Mouse (Mus musculus): ENCODE measurements around the gene Zdhhc5. TPM values are rescaled to one million over a fixed set of nuclear protein-coding genes. Genes with fewer than 3 reads are reported as not detected.

The Zdhhc5 gene
- polyA plus RNA-seq, 1 experiment from 2014 or later: 15.2 TPM

DNA sequence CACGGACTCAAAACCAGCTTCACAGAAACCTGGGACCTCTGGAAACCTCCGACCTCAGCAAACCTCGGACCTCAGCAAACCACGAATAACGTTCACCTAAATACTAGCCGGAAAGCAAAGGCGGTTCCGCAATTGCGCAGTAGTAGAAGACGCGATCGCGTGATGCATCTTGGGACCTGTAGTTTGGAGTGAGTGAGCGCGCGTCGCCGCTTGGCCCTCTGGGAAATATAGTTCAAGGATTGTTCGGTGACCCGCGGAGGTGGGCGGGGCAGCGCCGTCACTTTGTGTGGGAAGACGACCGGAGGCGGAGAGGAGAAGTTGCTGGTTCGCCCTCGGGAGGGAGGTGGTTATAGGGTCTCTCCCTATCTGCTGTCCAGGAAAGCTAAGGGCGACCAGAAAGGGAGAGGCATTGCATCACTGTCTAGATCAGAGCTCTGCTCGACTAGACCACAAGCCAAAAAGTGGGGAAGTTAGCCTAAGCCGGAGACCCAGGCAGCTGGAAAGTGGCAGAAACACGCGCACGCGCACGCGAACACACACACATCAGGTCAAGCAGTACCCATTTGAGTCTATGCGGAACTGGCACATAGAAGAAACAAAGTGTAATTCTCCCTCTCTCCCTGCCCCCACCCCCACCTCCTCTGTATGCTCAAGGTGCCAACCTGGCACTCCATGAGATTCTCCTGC lies 12.3 kb upstream of the Zdhhc5 start, which contains the start of gene Clp1:
Clp1 (minus strand) TSS at position 179 of the 687 bp plus-strand sequence.
- WGBS: under 1% methylated on average over 39 of the region's 39 CpGs
- Histone ChIP-seq H3K27me3 (replicated peaks; ENCODE audit: control insufficient read depth, insufficient read depth, low read length) (no peaks in the 10 kb centered on the region), H3K4me3 (ENCODE audit: low read length) (peak within 1 kb of the TSS; percentile 51), H3K4me2 (ENCODE audit: low read length) (peak within 1 kb of the TSS; percentile 94), H3K27ac (ENCODE audit: low read depth, low read length) (peak within 1 kb of the TSS; percentile 63), H3K4me1 (ENCODE audit: control insufficient read depth, insufficient read depth, low read depth, low read length) (peaks cover 23% of the 10 kb centered on the region), H3K36me3 (ENCODE audit: control insufficient read depth, insufficient read depth, low read length) (peaks cover 8% of the 10 kb centered on the region), H3K9me3 (ENCODE audit: control insufficient read depth, low read length) (no peaks in the 10 kb centered on the region), H3K9ac (ENCODE audit: low read depth, low read length) (peak within 1 kb of the TSS; percentile 55)
- peak; percentile 97 for ATAC-seq

DNA sequence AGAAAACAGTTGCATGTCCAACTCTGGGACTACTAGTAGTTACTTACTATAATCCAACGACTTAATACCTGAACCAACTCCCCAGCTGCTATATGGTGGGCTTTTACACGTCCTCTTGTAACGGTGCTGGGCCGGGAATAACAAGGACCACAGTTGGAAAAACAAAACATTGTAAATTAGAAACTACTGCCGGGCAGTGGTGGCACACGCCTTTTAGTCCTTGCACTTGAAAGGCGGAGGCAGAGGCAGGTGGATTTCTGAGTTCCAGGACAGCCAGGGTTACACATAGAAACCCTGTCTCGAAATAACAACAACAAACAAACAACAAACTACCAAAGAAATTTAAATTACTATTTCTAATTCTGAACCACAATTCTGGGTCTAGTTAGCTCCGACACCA lies 11.7 kb upstream of the Zdhhc5 start:
- ATAC-seq: peak; percentile 6
- 3% methylated on average over 9 of the region's 9 CpGs for WGBS
- H3K9ac ChIP-seq (ENCODE audit: low read depth, low read length): peak overlapping the region; percentile 55

GRCm38 (mm10) chr2:84725770-84726169 lies 10.8 kb upstream of the Zdhhc5 start:
- H3K27ac ChIP-seq (ENCODE audit: low read depth, low read length): no peak overlapping the region
- no peaks in the 10 kb centered on the region for H3K9me3 ChIP-seq (ENCODE audit: control insufficient read depth, low read length)
- H3K4me1 ChIP-seq (ENCODE audit: control insufficient read depth, insufficient read depth, low read depth, low read length): peaks cover 23% of the 10 kb centered on the region
- ATAC-seq: no peak
- H3K4me3 ChIP-seq (ENCODE audit: low read length): no peak overlapping the region
- H3K36me3 ChIP-seq (ENCODE audit: control insufficient read depth, insufficient read depth, low read length): peaks cover 8% of the 10 kb centered on the region
- 95% methylated on average over 10 of the region's 10 CpGs for WGBS
- H3K27me3 ChIP-seq (replicated peaks; ENCODE audit: control insufficient read depth, insufficient read depth, low read length): no peaks in the 10 kb centered on the region
- H3K4me2 ChIP-seq (ENCODE audit: low read length): no peak overlapping the region; the same call in 1 of the 2 replicates
- no peak overlapping the region for H3K9ac ChIP-seq (ENCODE audit: low read depth, low read length)

More for the DNA sequence above, 11.7 kb upstream of the Zdhhc5 start:
- Histone ChIP-seq H3K4me3 (ENCODE audit: low read length) (peak overlapping the region; percentile 51), H3K4me2 (ENCODE audit: low read length) (peak overlapping the region; percentile 94), H3K27me3 (replicated peaks; ENCODE audit: control insufficient read depth, insufficient read depth, low read length) (no peaks in the 10 kb centered on the region), H3K36me3 (ENCODE audit: control insufficient read depth, insufficient read depth, low read length) (peaks cover 8% of the 10 kb centered on the region), H3K4me1 (ENCODE audit: control insufficient read depth, insufficient read depth, low read depth, low read length) (peaks cover 23% of the 10 kb centered on the region), H3K27ac (ENCODE audit: low read depth, low read length) (0 out of 2 replicates have a peak overlapping the region, but pooled peaks have one; percentile 0), H3K9me3 (ENCODE audit: control insufficient read depth, low read length) (no peaks in the 10 kb centered on the region)

GRCm38 (mm10) chr2:84723856-84724255 lies 8.9 kb upstream of the Zdhhc5 start:
- ATAC-seq: no peak
- 97% methylated on average over 14 of the region's 14 CpGs for WGBS
- Histone ChIP-seq H3K27me3 (replicated peaks; ENCODE audit: control insufficient read depth, insufficient read depth, low read length) (no peaks in the 10 kb centered on the region), H3K27ac (ENCODE audit: low read depth, low read length) (no peak overlapping the region), H3K36me3 (ENCODE audit: control insufficient read depth, insufficient read depth, low read length) (peaks cover 8% of the 10 kb centered on the region), H3K4me2 (ENCODE audit: low read length) (no peak overlapping the region), H3K9ac (ENCODE audit: low read depth, low read length) (no peak overlapping the region), H3K4me1 (ENCODE audit: control insufficient read depth, insufficient read depth, low read depth, low read length) (peaks cover 23% of the 10 kb centered on the region), H3K4me3 (ENCODE audit: low read length) (no peak overlapping the region), H3K9me3 (ENCODE audit: control insufficient read depth, low read length) (no peaks in the 10 kb centered on the region)

- ATAC-seq: no peak
- no peaks in the 10 kb centered on the region for H3K27me3 ChIP-seq (replicated peaks; ENCODE audit: control insufficient read depth, insufficient read depth, low read length)
- H3K9ac ChIP-seq (ENCODE audit: low read depth, low read length): no peak overlapping the region
- no peaks in the 10 kb centered on the region for H3K9me3 ChIP-seq (ENCODE audit: control insufficient read depth, low read length)
- no peak overlapping the region for H3K4me3 ChIP-seq (ENCODE audit: low read length)
- H3K36me3 ChIP-seq (ENCODE audit: control insufficient read depth, insufficient read depth, low read length): peaks cover 8% of the 10 kb centered on the region
- no peak overlapping the region for H3K27ac ChIP-seq (ENCODE audit: low read depth, low read length)
- H3K4me1 ChIP-seq (ENCODE audit: control insufficient read depth, insufficient read depth, low read depth, low read length): peaks cover 20% of the 10 kb centered on the region
- 71% methylated on average over 3 of the region's 3 CpGs for WGBS
- no peak overlapping the region for H3K4me2 ChIP-seq (ENCODE audit: low read length)
Measured at GRCm38 (mm10) chr2:84721182-84721581, 6.2 kb upstream of the Zdhhc5 start.

DNA sequence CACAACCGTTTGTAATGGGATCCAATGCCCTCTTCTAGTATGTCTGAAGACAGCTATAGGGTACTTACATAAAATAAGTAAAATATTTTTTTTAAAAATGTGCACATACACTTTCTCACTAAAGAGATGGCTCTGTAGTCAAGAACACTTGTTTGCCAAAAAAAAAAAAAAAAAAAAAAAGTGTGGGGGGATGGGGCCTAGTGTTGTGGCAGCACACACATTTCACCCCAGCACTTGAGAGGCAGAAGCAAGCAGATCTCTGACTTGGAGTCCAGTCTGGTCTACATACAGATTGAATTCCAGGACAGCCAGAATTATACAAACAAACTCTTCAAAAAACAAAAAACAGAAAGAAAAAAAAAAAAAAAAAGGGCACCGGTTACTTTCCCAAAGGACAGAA lies 5.7 kb upstream of the Zdhhc5 start:
- H3K27ac ChIP-seq (ENCODE audit: low read depth, low read length): no peak overlapping the region
- ATAC-seq: no peak

GRCm38 (mm10) chr2:84717357-84717756 lies 2.4 kb upstream of the Zdhhc5 start:
- Histone ChIP-seq H3K36me3 (ENCODE audit: control insufficient read depth, insufficient read depth, low read length) (no peaks in the 10 kb centered on the region), H3K4me1 (ENCODE audit: control insufficient read depth, insufficient read depth, low read depth, low read length) (peaks cover 12% of the 10 kb centered on the region), H3K4me2 (ENCODE audit: low read length) (no peak overlapping the region), H3K9ac (ENCODE audit: low read depth, low read length) (no peak overlapping the region), H3K4me3 (ENCODE audit: low read length) (no peak overlapping the region), H3K9me3 (ENCODE audit: control insufficient read depth, low read length) (no peaks in the 10 kb centered on the region), H3K27ac (ENCODE audit: low read depth, low read length) (no peak overlapping the region), H3K27me3 (replicated peaks; ENCODE audit: control insufficient read depth, insufficient read depth, low read length) (no peaks in the 10 kb centered on the region)
- ATAC-seq: no peak
- 94% methylated on average over 4 of the region's 4 CpGs for WGBS

More for the DNA sequence above, 5.7 kb upstream of the Zdhhc5 start:
- H3K9ac ChIP-seq (ENCODE audit: low read depth, low read length): no peak overlapping the region
- H3K27me3 ChIP-seq (replicated peaks; ENCODE audit: control insufficient read depth, insufficient read depth, low read length): no peaks in the 10 kb centered on the region
- no peak overlapping the region for H3K4me2 ChIP-seq (ENCODE audit: low read length)
- peaks cover 8% of the 10 kb centered on the region for H3K36me3 ChIP-seq (ENCODE audit: control insufficient read depth, insufficient read depth, low read length)
- H3K4me3 ChIP-seq (ENCODE audit: low read length): no peak overlapping the region
- H3K4me1 ChIP-seq (ENCODE audit: control insufficient read depth, insufficient read depth, low read depth, low read length): peaks cover 15% of the 10 kb centered on the region
- no peaks in the 10 kb centered on the region for H3K9me3 ChIP-seq (ENCODE audit: control insufficient read depth, low read length)
- 89% methylated on average over 2 of the region's 2 CpGs for WGBS

DNA sequence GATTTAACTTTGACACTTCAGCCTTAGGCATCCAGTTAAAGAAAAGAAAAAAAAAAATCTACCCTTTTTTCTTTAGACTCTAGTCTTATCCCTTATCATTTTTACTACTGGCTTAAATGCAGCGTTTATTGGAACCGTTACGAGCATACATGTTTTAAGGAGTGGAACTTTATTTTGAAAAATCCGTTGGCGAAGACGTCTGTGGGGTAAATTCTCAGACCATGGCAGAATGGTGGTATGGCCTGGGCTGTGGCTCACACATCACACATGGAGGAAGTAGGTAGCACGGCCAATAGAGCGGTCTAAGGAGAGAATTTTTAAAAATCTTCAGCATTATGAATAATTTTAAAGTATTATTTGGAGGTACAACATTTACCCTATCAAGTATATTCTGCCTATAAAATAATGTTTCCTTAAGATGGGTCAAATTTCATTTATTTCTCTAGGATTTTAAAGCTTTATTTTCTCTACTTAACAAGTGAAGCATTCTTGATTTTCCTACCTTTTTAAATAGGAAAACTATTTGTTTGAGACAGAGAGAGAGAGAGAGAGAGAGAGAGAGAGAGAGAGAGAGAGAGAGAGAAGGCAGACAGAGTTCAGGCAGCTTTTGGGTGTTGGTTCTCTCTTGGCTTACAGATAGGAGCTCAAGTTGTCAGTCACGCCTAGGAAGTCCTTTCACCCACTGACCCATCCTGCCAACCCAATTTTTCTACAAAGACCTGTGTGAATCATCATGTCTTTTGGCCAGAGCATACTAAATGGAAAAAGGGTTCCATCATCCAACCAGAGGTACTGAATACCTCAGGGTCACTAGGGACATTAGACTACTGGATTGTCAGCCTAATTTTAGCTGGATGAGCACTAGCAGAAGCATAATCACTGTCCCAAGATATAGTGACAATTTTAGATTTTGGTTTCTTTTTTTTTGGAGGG lies 1.7 kb upstream of the Zdhhc5 start:
- peak overlapping the region; percentile 96 for H3K4me3 ChIP-seq (ENCODE audit: low read length)
- peak overlapping the region; percentile 79 for H3K9ac ChIP-seq (ENCODE audit: low read depth, low read length)
- peak overlapping the region; percentile 89 for H3K27ac ChIP-seq (ENCODE audit: low read depth, low read length)
- H3K4me1 ChIP-seq (ENCODE audit: control insufficient read depth, insufficient read depth, low read depth, low read length): peaks cover 12% of the 10 kb centered on the region
- no peaks in the 10 kb centered on the region for H3K9me3 ChIP-seq (ENCODE audit: control insufficient read depth, low read length)
- no peaks in the 10 kb centered on the region for H3K36me3 ChIP-seq (ENCODE audit: control insufficient read depth, insufficient read depth, low read length)
- ATAC-seq: no peak
- WGBS: 37% methylated on average over 9 of the region's 9 CpGs
- peak overlapping the region; percentile 93 for H3K4me2 ChIP-seq (ENCODE audit: low read length)
- H3K27me3 ChIP-seq (replicated peaks; ENCODE audit: control insufficient read depth, insufficient read depth, low read length): no peaks in the 10 kb centered on the region
